Mouse (Mus musculus) kidney, embryonic 16.5 days (tissue): ENCODE results near the gene Srp68. TPM values are rescaled to one million over a fixed set of nuclear protein-coding genes. Genes with fewer than 3 reads are reported as not detected.

Source experiments
- ATAC-seq: fragments of 200-750 bp; cut with Nextera tagmentation; 2 replicates; pipeline ENCODE4 v1.8.0; 2017; ENCODE audit warnings: moderate TSS enrichment; ENCODE audit not compliant: low FRiP score, low TSS enrichment
- H3K27ac ChIP-seq: fragments of 300-500 bp; sonication (generic); 2 replicates; pipeline ENCODE4 v1.5.1; 2014; ENCODE audit warnings: low read length
- H3K27me3 ChIP-seq: fragments of 300-500 bp; sonication (generic); 2 replicates; pipeline ENCODE4 v1.6.1; 2014; ENCODE audit warnings: low read length, control low read depth, mixed read lengths; ENCODE audit not compliant: insufficient read depth
- H3K36me3 ChIP-seq: fragments of 300-500 bp; sonication (generic); 2 replicates; pipeline ENCODE4 v1.6.1; 2014; ENCODE audit warnings: low read length, control low read depth, mixed read lengths; ENCODE audit not compliant: insufficient read depth
- H3K4me1 ChIP-seq: fragments of 300-500 bp; sonication (generic); 2 replicates; pipeline ENCODE4 v1.6.1; 2014; ENCODE audit warnings: low read length, control low read depth, mixed read lengths; ENCODE audit not compliant: insufficient read depth
- H3K4me2 ChIP-seq: fragments of 300-500 bp; sonication (generic); replicated peaks from 2 replicates; pipeline ENCODE4 v1.6.1; 2014; ENCODE audit warnings: low read depth, low read length
- H3K4me3 ChIP-seq: fragments of 300-500 bp; sonication (generic); 2 replicates; pipeline ENCODE4 v1.5.1; 2014; ENCODE audit warnings: mild to moderate bottlenecking, low read length
- H3K9ac ChIP-seq: fragments of 300-500 bp; sonication (generic); replicated peaks from 2 replicates; pipeline ENCODE4 v1.6.1; 2014; ENCODE audit warnings: low read length
- H3K9me3 ChIP-seq: fragments of 300-500 bp; sonication (generic); 2 replicates; pipeline ENCODE4 v1.6.1; 2016; ENCODE audit warnings: low read length, control low read depth
- WGBS: fragments of 180-500 bp; shearing (Covaris S2); extraction: QIAGEN DNeasy Blood & Tissue Kit; methylation state at CpG from one replicate; pipeline ENCODE4 v1.1.7; 2014; 5-methylcytosine and 5-hydroxymethylcytosine counted together
- polyA plus RNA-seq: library from polyadenylated mRNA; unstranded; fragments of >200 nt; fragmentation: Nextera tagmentation; extraction: Ambion mirVana; gene quantifications from 2 replicates; pipeline ENCODE4 v1.2.1, GENCODE M21; 2015

Gene Srp68
- polyA plus RNA-seq, 1 experiment from 2014 or later, result 96.7 TPM

- no peak overlapping the region for H3K27ac ChIP-seq
- no peak for ATAC-seq
- H3K27me3 ChIP-seq, result no peaks in the 10 kb centered on the region
- peaks cover 28% of the 10 kb centered on the region for H3K36me3 ChIP-seq
- H3K4me3 ChIP-seq, result peak overlapping the region; percentile 82
- peaks cover 22% of the 10 kb centered on the region for H3K4me1 ChIP-seq
- peak overlapping the region; percentile 93 for H3K9ac ChIP-seq
- H3K4me2 ChIP-seq, result peak overlapping the region; percentile 74
- no peaks in the 10 kb centered on the region for H3K9me3 ChIP-seq
- WGBS, result 50% methylated on average over 12 of the region's 12 CpGs
Observed at GRCm38 (mm10) chr11:116272589-116273468, 1.2 kb downstream of the Srp68 start.

DNA sequence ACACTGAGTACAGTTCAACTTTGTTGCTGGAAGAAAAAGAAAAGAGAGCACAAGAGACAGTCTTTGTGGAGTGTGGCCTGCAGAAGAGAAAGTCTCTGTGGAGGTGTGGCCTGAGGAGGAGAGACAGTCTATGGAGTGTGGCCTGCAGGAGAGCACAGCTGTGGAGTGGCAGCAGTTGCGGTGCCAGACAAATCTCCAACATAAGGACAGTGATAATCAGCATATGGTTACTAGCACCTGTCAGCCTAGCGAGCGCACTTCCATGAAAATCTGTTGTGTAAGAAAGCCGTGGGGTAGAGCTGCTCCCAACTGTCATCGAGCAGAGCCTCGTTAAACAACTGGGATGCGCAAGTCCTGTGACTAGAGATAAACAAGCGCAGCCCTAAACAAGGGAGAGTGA is 4.5 kb downstream of the Srp68 start:
- H3K36me3 ChIP-seq, result peaks cover 58% of the 10 kb centered on the region
- 94% methylated on average over 8 of the region's 8 CpGs for WGBS
- no peak for ATAC-seq

GRCm38 (mm10) chr11:116268313-116268712 is 5.7 kb downstream of the Srp68 start:
- Histone ChIP-seq H3K27me3 (no peaks in the 10 kb centered on the region), H3K4me2 (no peak overlapping the region), H3K9ac (no peak overlapping the region), H3K4me1 (peaks cover 18% of the 10 kb centered on the region), H3K36me3 (peaks cover 71% of the 10 kb centered on the region), H3K27ac (no peak overlapping the region), H3K9me3 (no peaks in the 10 kb centered on the region), H3K4me3 (no peak overlapping the region)
- no peak for ATAC-seq
- 94% methylated on average over 6 of the region's 6 CpGs for WGBS

More for the DNA sequence above, 4.5 kb downstream of the Srp68 start:
- peaks cover 19% of the 10 kb centered on the region for H3K4me1 ChIP-seq
- H3K9me3 ChIP-seq, result no peaks in the 10 kb centered on the region
- no peak overlapping the region for H3K27ac ChIP-seq
- no peak overlapping the region for H3K4me3 ChIP-seq
- no peak overlapping the region for H3K4me2 ChIP-seq
- H3K27me3 ChIP-seq, result no peaks in the 10 kb centered on the region
- no peak overlapping the region for H3K9ac ChIP-seq

- Histone ChIP-seq H3K27ac (no peak overlapping the region), H3K9ac (no peak overlapping the region), H3K36me3 (peaks cover 77% of the 10 kb centered on the region), H3K4me3 (no peak overlapping the region), H3K4me1 (peaks cover 12% of the 10 kb centered on the region), H3K27me3 (no peaks in the 10 kb centered on the region), H3K9me3 (no peaks in the 10 kb centered on the region), H3K4me2 (no peak overlapping the region)
- WGBS, result 85% methylated on average over 8 of the region's 8 CpGs
- no peak for ATAC-seq
Observed at GRCm38 (mm10) chr11:116267637-116268036, 6.4 kb downstream of the Srp68 start.

DNA sequence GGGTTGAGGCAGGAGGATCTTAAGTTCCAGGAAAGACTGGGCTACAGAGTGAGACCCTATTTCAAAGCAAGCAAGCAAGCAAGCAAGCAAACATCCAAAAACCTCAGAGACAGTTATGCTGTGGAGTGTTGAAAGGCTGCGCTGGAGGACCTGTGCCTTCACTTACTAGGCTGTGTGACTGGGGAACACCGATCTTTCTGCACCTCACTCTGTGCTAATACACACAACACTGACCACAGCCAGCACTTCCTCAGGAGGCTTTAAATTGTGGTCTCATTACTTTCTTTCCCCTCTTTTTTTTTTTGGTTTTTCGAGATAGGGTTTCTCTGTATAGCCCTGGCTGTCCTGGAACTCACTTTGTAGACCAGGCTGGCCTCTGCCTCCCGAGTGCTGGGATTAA is 8.2 kb downstream of the Srp68 start:
- H3K9ac ChIP-seq, result no peak overlapping the region
- H3K27me3 ChIP-seq, result no peaks in the 10 kb centered on the region
- ATAC-seq, result no peak
- no peaks in the 10 kb centered on the region for H3K4me1 ChIP-seq
- H3K4me3 ChIP-seq, result no peak overlapping the region
- no peaks in the 10 kb centered on the region for H3K9me3 ChIP-seq
- H3K4me2 ChIP-seq, result no peak overlapping the region
- WGBS, result 92% methylated on average over 4 of the region's 4 CpGs
- H3K27ac ChIP-seq, result no peak overlapping the region
- H3K36me3 ChIP-seq, result peaks cover 91% of the 10 kb centered on the region

DNA sequence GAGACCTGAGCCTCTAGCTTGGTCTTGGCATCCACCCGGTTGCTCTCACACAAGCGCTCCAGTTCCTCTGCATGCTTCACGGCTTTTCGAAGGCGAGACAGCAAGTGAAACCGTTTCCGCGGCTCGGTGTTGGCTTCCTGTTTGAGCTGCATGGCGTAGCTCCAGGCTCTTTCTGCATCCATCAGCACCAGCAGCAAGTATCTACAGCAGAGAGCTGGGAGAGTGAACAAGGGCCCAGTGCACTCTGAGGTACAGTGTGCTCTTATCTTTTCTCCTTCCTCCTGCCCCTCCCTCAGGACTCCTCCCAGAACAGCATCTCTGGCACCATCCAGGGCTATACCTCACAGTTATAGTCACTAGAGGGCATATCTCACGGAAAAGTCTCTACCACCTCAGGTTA is 8.7 kb downstream of the Srp68 start:
- ATAC-seq, result no peak; the same call in 1 of the 2 replicates
- H3K4me3 ChIP-seq, result no peak overlapping the region
- H3K4me1 ChIP-seq, result peaks cover 3% of the 10 kb centered on the region; the same call in 1 of the 2 replicates
- WGBS, result 85% methylated on average over 11 of the region's 11 CpGs
- no peak overlapping the region for H3K9ac ChIP-seq
- no peaks in the 10 kb centered on the region for H3K27me3 ChIP-seq
- H3K9me3 ChIP-seq, result no peaks in the 10 kb centered on the region
- H3K4me2 ChIP-seq, result no peak overlapping the region
- H3K27ac ChIP-seq, result no peak overlapping the region
- peaks cover 93% of the 10 kb centered on the region for H3K36me3 ChIP-seq

DNA sequence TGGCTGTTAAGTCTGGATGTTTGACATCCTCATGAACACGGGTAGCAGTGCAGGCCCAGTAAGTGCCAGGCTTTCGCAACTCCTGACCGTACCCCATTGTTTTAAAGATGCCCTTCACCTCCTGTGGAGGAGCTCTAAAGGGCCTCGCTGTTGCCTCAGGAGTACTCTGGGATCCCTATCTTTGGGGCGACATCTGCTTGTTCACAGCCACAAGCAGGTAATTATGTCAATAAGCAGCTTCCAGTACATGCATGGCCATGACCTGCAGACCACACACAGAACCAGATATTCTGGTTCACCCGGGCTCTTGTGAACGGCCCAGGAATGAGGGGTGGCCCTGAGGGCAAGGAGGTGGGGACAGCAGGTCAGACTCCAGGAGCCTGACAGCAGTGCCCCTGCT is 13.8 kb downstream of the Srp68 start:
- H3K4me1 ChIP-seq, result peaks cover 21% of the 10 kb centered on the region
- H3K9ac ChIP-seq, result no peak overlapping the region
- H3K4me3 ChIP-seq, result no peak overlapping the region
- peak overlapping the region; percentile 58 for H3K27ac ChIP-seq
- peak; percentile 40; the same call in 1 of the 2 replicates for ATAC-seq
- WGBS, result 61% methylated on average over 7 of the region's 7 CpGs
- H3K36me3 ChIP-seq, result peaks cover 72% of the 10 kb centered on the region
- H3K9me3 ChIP-seq, result no peaks in the 10 kb centered on the region
- no peak overlapping the region for H3K4me2 ChIP-seq
- H3K27me3 ChIP-seq, result no peaks in the 10 kb centered on the region

DNA sequence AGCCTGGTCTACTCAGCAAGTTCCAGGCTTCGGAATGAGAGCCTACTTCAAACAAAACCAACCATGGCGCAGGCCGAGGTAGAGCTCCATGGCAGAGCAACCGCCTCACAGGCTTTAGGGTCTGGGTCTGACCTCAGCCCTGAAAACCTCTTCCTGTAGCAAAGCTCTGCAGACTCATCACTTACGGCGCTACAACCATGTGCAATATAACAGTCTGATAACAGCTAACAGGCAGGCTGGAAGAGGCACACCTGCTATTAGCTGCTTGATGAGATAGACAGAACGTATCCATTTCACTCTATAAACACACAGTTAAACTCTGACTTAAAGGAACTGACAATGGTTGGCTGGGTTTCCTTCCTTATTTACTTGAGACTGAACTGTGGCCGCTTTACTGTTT is 14.6 kb downstream of the Srp68 start:
- ATAC-seq, result no peak
- Histone ChIP-seq H3K4me3 (no peak overlapping the region), H3K9ac (no peak overlapping the region), H3K9me3 (no peaks in the 10 kb centered on the region), H3K27ac (peak overlapping the region; percentile 58; the same call in 1 of the 2 replicates), H3K4me2 (no peak overlapping the region), H3K4me1 (peaks cover 28% of the 10 kb centered on the region), H3K27me3 (no peaks in the 10 kb centered on the region), H3K36me3 (peaks cover 73% of the 10 kb centered on the region)
- WGBS, result 64% methylated on average over 8 of the region's 8 CpGs

DNA sequence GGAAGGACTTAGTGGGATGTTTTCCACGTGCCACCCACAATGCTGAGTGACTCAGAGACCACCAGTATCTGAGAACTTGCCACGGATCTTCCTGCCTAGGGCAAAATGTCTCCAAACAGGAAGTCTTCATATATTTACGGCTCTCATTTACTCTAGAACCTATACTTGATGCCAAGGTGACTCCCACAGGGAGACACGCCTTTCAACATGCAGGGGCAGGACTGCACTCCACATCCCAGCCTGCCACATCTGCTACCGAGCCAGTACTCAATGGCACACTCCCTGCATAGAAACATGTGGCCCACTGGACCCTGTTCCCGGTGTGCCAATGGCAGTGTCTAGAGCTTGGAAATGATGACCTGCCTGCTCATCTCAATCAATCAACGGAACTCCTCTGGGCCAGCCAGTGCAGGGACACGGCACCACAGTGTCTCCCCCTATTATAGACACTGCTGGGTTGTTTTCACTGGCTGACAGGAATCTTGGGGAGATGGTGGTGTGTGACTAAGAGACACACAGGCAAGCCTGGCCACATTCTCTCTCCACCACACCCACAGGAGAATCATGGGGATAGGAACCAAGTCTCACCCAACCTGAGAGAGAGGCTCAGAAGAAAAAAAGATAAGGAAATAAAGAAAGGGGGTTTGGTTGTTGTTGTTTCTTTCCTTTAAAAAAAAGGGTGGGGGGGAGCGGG is 17.9 kb downstream of the Srp68 start:
- Histone ChIP-seq H3K27ac (no peak overlapping the region), H3K36me3 (peaks cover 71% of the 10 kb centered on the region)

More for the DNA sequence above, 17.9 kb downstream of the Srp68 start:
- WGBS, result 56% methylated on average over 9 of the region's 9 CpGs
- H3K9me3 ChIP-seq, result no peaks in the 10 kb centered on the region
- no peak overlapping the region for H3K9ac ChIP-seq
- no peaks in the 10 kb centered on the region for H3K27me3 ChIP-seq
- no peak overlapping the region for H3K4me3 ChIP-seq
- peaks cover 34% of the 10 kb centered on the region for H3K4me1 ChIP-seq
- no peak; the same call in 1 of the 2 replicates for ATAC-seq
- no peak overlapping the region for H3K4me2 ChIP-seq
